Mouse (Mus musculus) ES-E14 (cell line): ENCODE data around the gene Cntnap2. TPM values are rescaled to one million over a fixed set of nuclear protein-coding genes. Genes with fewer than 3 reads are reported as not detected.

Source experiments
- DNase-seq: peaks from one replicate; pipeline ENCODE4 v3.0.0-alpha.2; 2013; ENCODE audit warnings: low read depth, low spot score
- H3K27ac ChIP-seq: 2 replicates; pipeline ENCODE4 v1.5.1; 2012; ENCODE audit warnings: low read depth, mild to moderate bottlenecking, low read length, moderate library complexity, mixed read lengths; ENCODE audit not compliant: poor library complexity, insufficient read depth, severe bottlenecking
- H3K36me3 ChIP-seq: 2 replicates; pipeline ENCODE4 v1.6.1; 2012; ENCODE audit warnings: mild to moderate bottlenecking, low read length, moderate library complexity, mixed read lengths; ENCODE audit not compliant: control insufficient read depth, poor library complexity, insufficient read depth, severe bottlenecking
- H3K4me1 ChIP-seq, 2 experiments: fragments of 150-350 bp in 1 of 2; sonication (generic) in 1 of 2; 2 replicates each; pipeline ENCODE4 v1.6.1; 2012; ENCODE audit warnings: low read length in 2 of 2, mild to moderate bottlenecking in 1 of 2, mixed read lengths in 1 of 2; ENCODE audit not compliant: control insufficient read depth in 2 of 2, insufficient read depth in 2 of 2, poor library complexity in 1 of 2
- H3K4me3 ChIP-seq, 2 experiments: fragments of 150-350 bp in 1 of 2; sonication (generic) in 1 of 2; 2 replicates each; pipeline ENCODE4 v1.5.1; 2012; ENCODE audit warnings: low read length in 2 of 2, low read depth in 1 of 2, mild to moderate bottlenecking in 1 of 2, mixed read lengths in 1 of 2; ENCODE audit not compliant: insufficient read depth in 1 of 2, poor library complexity in 1 of 2, severe bottlenecking in 1 of 2
- H3K9ac ChIP-seq: 2 replicates; pipeline ENCODE4 v1.6.1; 2012; ENCODE audit warnings: low read depth, mild to moderate bottlenecking, low read length, mixed read lengths; ENCODE audit not compliant: poor library complexity, insufficient read depth, severe bottlenecking
- H3K9me3 ChIP-seq: fragments of 150-350 bp; sonication (generic); 2 replicates; pipeline ENCODE4 v1.6.1; 2012; ENCODE audit warnings: low read depth, mild to moderate bottlenecking, low read length; ENCODE audit not compliant: control insufficient read depth, insufficient read depth
- CHD2 ChIP-seq: IDR thresholded peaks from 2 replicates; pipeline ENCODE4 v1.6.1; 2014; ENCODE audit warnings: mild to moderate bottlenecking, low read depth, low read length, inconsistent platforms
- HCFC1 ChIP-seq: IDR thresholded peaks from 2 replicates; pipeline ENCODE4 v1.6.1; 2012; ENCODE audit warnings: low read length, inconsistent platforms, borderline replicate concordance; ENCODE audit not compliant: insufficient read depth
- MAFK ChIP-seq: IDR thresholded peaks from 2 replicates; pipeline ENCODE4 v1.6.1; 2014; ENCODE audit warnings: mild to moderate bottlenecking, low read depth, low read length, inconsistent platforms; ENCODE audit not compliant: insufficient read depth
- ZC3H11A ChIP-seq: IDR thresholded peaks from 2 replicates; pipeline ENCODE4 v1.6.1; 2012; ENCODE audit warnings: low read depth, mild to moderate bottlenecking, inconsistent platforms, low read length, borderline replicate concordance
- ZNF384 ChIP-seq: IDR thresholded peaks from 2 replicates; pipeline ENCODE4 v1.6.1; 2012; ENCODE audit warnings: low read depth, low read length, inconsistent platforms
- in situ Hi-C, 2 experiments: fragments of 600-800 bp; cut with MboI; formaldehyde crosslinking; loops; one replicate each; pipeline ENCODE4 v1.15.1; 2025; ENCODE audit warnings: low sequenced_read_pairs in 2 of 2, inconsistent platforms in 1 of 2; ENCODE audit not compliant: unreplicated experiment in 2 of 2
- total RNA-seq: library from RNA; depleted of rRNA; stranded (reverse); fragments of 300-350 nt; gene quantifications from 2 replicates; pipeline ENCODE4 v1.2.3, GENCODE M21; 2012

Gene Cntnap2
- total RNA-seq, 1 experiment, result 7.9 TPM

DNA sequence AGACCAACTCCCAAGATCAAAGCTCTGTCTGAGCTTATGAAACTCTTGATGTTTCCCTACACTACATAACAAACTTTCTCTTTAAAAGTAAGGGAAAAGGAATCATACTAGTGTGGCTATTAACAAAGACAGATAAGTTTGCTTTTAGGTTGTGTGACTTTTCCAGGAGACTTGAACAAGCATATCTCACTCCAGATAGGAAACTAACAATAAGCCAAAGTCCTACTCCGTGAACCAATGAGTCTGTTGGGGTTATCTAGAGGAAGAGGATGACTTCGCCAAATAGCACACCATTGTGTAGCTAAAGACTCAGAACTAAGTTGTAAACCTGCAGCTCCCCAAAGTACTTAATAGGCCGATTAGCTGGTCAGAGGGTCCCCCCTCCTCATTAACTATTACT, 1860.8 kb downstream of the Cntnap2 start:
- no peak for DNase-seq
- TF ChIP-seq ZC3H11A, result no peak
- TF ChIP-seq CHD2, result no peak
- no peak for TF ChIP-seq ZNF384
- TF ChIP-seq MAFK, result no peak
- TF ChIP-seq HCFC1, result no peak
- no peaks in the 10 kb centered on the region for H3K4me1 ChIP-seq
- H3K4me3 ChIP-seq, result no peak overlapping the region
- H3K9ac ChIP-seq, result no peak overlapping the region
- H3K27ac ChIP-seq, result no peak overlapping the region
- H3K36me3 ChIP-seq, result no peaks in the 10 kb centered on the region
- no peaks in the 10 kb centered on the region for H3K9me3 ChIP-seq
- in situ Hi-C loops, result no loop called here

DNA sequence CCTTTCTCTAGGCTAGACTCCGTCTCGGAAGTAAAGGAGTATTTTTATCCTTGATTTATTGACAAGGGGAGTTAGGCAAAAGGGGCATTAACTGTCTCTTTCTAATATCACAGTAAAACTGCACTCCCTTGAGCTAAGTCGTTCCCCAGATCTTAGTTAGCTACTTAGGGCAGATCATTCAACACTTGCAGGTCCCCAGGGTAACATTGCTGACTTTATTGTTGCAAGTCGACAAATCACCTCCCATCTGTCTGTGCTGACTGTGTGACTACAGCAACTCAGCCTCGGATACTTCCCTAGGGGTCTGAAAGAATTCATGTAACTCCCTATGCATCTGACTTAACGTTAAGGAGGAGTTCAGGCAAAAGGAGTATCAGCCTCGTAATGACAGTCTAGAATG, 1865.6 kb downstream of the Cntnap2 start:
- DNase-seq, result no peak
- no peak overlapping the region for H3K27ac ChIP-seq
- H3K9ac ChIP-seq, result no peak overlapping the region
- H3K4me1 ChIP-seq, result no peaks in the 10 kb centered on the region
- in situ Hi-C loops, result no loop called here
- H3K4me3 ChIP-seq, result no peak overlapping the region
- H3K36me3 ChIP-seq, result no peaks in the 10 kb centered on the region
- no peaks in the 10 kb centered on the region for H3K9me3 ChIP-seq
- no peak for TF ChIP-seq ZC3H11A
- TF ChIP-seq HCFC1, result no peak
- no peak for TF ChIP-seq MAFK
- no peak for TF ChIP-seq ZNF384
- TF ChIP-seq CHD2, result no peak

DNA sequence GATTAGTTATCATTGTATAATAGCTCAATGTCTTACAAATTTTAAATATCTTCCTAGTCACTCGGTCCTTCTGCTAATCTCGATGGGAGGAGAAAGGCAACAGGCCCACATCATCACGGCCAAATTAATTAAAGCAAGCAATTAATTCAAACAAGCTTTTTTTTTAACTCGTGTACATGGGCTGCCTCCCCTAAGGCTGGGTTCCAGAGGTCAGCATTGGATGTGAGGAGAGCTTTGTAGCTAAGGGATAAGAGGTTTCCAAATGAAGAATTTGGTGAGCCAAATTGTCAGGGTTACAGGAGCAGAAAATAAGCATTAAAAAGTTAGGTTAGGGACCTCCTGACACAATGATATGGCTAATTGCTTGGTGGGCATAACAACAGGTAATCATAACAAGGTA, 1886.5 kb downstream of the Cntnap2 start:
- Histone ChIP-seq H3K9me3 (no peaks in the 10 kb centered on the region), H3K9ac (no peak overlapping the region), H3K27ac (no peak overlapping the region), H3K4me1 (no peaks in the 10 kb centered on the region), H3K4me3 (no peak overlapping the region), H3K36me3 (no peaks in the 10 kb centered on the region)
- TF ChIP-seq ZNF384, result no peak
- no peak for TF ChIP-seq MAFK
- TF ChIP-seq ZC3H11A, result no peak
- TF ChIP-seq CHD2, result no peak
- TF ChIP-seq HCFC1, result no peak
- in situ Hi-C loops, result no loop called here
- no peak for DNase-seq

DNA sequence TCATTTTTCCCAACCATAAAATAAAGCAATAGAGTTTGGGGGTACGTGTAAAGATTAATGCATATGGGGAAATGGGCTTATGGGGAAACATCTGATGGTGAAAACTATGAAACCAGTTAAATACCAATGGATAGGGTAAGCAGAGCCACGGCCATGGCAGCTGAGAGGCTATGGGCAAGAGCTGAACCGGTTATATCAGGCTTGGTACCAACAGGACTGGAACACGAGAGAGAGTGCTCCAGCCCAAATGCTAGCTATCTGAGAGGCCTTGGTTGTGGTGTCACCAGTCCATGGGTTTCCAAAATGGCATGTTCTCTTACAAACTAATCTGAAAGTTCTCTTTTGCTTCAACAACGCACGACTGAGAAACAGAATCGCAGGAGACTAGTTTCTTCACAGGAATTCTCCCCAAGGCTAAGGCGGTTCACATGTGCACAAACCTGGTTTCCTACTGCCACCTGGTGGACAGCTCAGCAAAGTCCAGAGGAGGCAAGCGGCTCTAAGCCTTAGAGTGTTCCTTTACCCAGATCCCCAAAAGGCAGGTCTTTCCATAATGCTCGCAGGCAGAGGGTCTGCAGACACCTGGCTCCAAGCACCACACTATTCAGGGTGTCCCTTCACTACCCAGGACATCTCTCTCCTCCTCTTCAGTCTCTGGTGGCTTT, 1902.0 kb downstream of the Cntnap2 start:
- no peaks in the 10 kb centered on the region for H3K9me3 ChIP-seq
- no peak overlapping the region for H3K27ac ChIP-seq
- in situ Hi-C loops, result no loop called here
- no peak overlapping the region for H3K4me3 ChIP-seq
- no peaks in the 10 kb centered on the region for H3K36me3 ChIP-seq
- no peaks in the 10 kb centered on the region for H3K4me1 ChIP-seq
- TF ChIP-seq ZNF384 (no peak), ZC3H11A (peak; percentile 90; the same call in 1 of the 2 replicates)
- H3K9ac ChIP-seq, result no peak overlapping the region
- peak; percentile 77 for DNase-seq

DNA sequence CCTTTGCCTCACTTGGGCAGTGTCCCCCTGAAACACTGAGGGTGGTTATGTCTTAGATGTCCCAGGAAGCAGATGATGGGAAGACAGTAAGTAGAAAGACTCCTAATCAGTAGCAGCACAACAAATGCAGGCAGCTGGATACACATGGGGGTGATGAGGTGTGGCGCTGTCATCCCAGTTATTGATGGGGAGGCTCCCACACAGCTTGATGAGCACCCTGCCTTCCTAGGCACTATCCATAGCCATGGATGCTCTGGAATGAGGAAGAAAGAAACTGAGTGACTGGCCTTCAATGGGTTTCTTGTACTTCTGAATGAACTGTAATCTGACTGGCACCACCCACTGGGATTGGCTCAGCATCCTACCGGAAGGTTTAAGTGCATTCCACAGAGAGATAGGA, 1904.1 kb downstream of the Cntnap2 start:
- no peak for DNase-seq
- Histone ChIP-seq H3K9me3 (no peaks in the 10 kb centered on the region), H3K9ac (no peak overlapping the region), H3K27ac (no peak overlapping the region), H3K36me3 (no peaks in the 10 kb centered on the region), H3K4me3 (no peak overlapping the region), H3K4me1 (no peaks in the 10 kb centered on the region)
- TF ChIP-seq ZC3H11A, result no peak
- no peak for TF ChIP-seq HCFC1
- TF ChIP-seq MAFK, result no peak
- TF ChIP-seq ZNF384, result no peak
- TF ChIP-seq CHD2, result no peak
- in situ Hi-C loops, result no loop called here
